Mouse (Mus musculus): Measurements from ENCODE around the gene Cdk5rap2. TPM values are rescaled to one million over a fixed set of nuclear protein-coding genes. Genes with fewer than 3 reads are reported as not detected.

Cdk5rap2 gene
- polyA plus RNA-seq, 1 experiment from 2014 or later, result 21.0 TPM

- 61% methylated on average over 11 of the region's 11 CpGs for WGBS
- ATAC-seq (ENCODE audit: insufficient read depth, low FRiP score, low read depth), result no peak
- H3K9me3 ChIP-seq, result no peaks in the 10 kb centered on the region
Observed at GRCm38 (mm10) chr4:70335444-70336144, 74.6 kb downstream of the Cdk5rap2 start.

GRCm38 (mm10) chr4:70334995-70335394 lies 75.2 kb downstream of the Cdk5rap2 start:
- no peak for ATAC-seq (ENCODE audit: insufficient read depth, low FRiP score, low read depth)
- H3K27ac ChIP-seq, result no peak overlapping the region
- H3K4me3 ChIP-seq (replicated peaks), result no peak overlapping the region
- H3K9me3 ChIP-seq, result no peaks in the 10 kb centered on the region
- H3K9ac ChIP-seq, result no peak overlapping the region
- no peaks in the 10 kb centered on the region for H3K27me3 ChIP-seq (replicated peaks)
- H3K36me3 ChIP-seq, result no peaks in the 10 kb centered on the region
- H3K4me2 ChIP-seq, result no peak overlapping the region
- whole genome bisulfite sequencing, result 64% methylated on average over 4 of the region's 4 CpGs
- H3K4me1 ChIP-seq, result no peaks in the 10 kb centered on the region

More at GRCm38 (mm10) chr4:70335444-70336144, 74.6 kb downstream of the Cdk5rap2 start:
- no peaks in the 10 kb centered on the region for H3K4me1 ChIP-seq
- no peak overlapping the region for H3K4me2 ChIP-seq
- H3K27me3 ChIP-seq (replicated peaks), result no peaks in the 10 kb centered on the region
- H3K27ac ChIP-seq, result no peak overlapping the region
- no peak overlapping the region for H3K4me3 ChIP-seq (replicated peaks)
- H3K36me3 ChIP-seq, result no peaks in the 10 kb centered on the region
- no peak overlapping the region for H3K9ac ChIP-seq

- Histone ChIP-seq H3K4me1 (no peaks in the 10 kb centered on the region), H3K27me3 (replicated peaks) (no peaks in the 10 kb centered on the region), H3K36me3 (no peaks in the 10 kb centered on the region), H3K9me3 (no peaks in the 10 kb centered on the region), H3K4me2 (no peak overlapping the region), H3K9ac (no peak overlapping the region), H3K27ac (no peak overlapping the region), H3K4me3 (replicated peaks) (no peak overlapping the region)
- no peak for ATAC-seq (ENCODE audit: insufficient read depth, low FRiP score, low read depth)
- WGBS, result 83% methylated on average over 6 of the region's 6 CpGs
Observed at GRCm38 (mm10) chr4:70332981-70333380, 77.3 kb downstream of the Cdk5rap2 start.

GRCm38 (mm10) chr4:70332576-70332975 lies 77.7 kb downstream of the Cdk5rap2 start:
- no peak overlapping the region for H3K27ac ChIP-seq
- WGBS, result 79% methylated on average over 7 of the region's 7 CpGs
- H3K36me3 ChIP-seq, result no peaks in the 10 kb centered on the region
- no peak overlapping the region for H3K4me3 ChIP-seq (replicated peaks)
- H3K4me2 ChIP-seq, result no peak overlapping the region
- H3K4me1 ChIP-seq, result no peaks in the 10 kb centered on the region
- no peak for ATAC-seq (ENCODE audit: insufficient read depth, low FRiP score, low read depth)
- no peaks in the 10 kb centered on the region for H3K9me3 ChIP-seq
- H3K27me3 ChIP-seq (replicated peaks), result no peaks in the 10 kb centered on the region
- H3K9ac ChIP-seq, result no peak overlapping the region

GRCm38 (mm10) chr4:70331181-70331580 lies 79.1 kb downstream of the Cdk5rap2 start:
- WGBS, result 76% methylated on average over 6 of the region's 6 CpGs
- H3K4me3 ChIP-seq (replicated peaks), result no peak overlapping the region
- no peaks in the 10 kb centered on the region for H3K9me3 ChIP-seq
- H3K27me3 ChIP-seq (replicated peaks), result no peaks in the 10 kb centered on the region
- H3K4me2 ChIP-seq, result no peak overlapping the region
- no peak overlapping the region for H3K9ac ChIP-seq
- H3K27ac ChIP-seq, result no peak overlapping the region
- ATAC-seq (ENCODE audit: insufficient read depth, low FRiP score, low read depth), result no peak
- H3K4me1 ChIP-seq, result no peaks in the 10 kb centered on the region
- H3K36me3 ChIP-seq, result no peaks in the 10 kb centered on the region

GRCm38 (mm10) chr4:70328033-70328432 lies 82.2 kb downstream of the Cdk5rap2 start:
- Histone ChIP-seq H3K27ac (no peak overlapping the region), H3K4me1 (no peaks in the 10 kb centered on the region), H3K4me3 (replicated peaks) (no peak overlapping the region), H3K9me3 (no peaks in the 10 kb centered on the region), H3K9ac (no peak overlapping the region), H3K36me3 (no peaks in the 10 kb centered on the region), H3K27me3 (replicated peaks) (no peaks in the 10 kb centered on the region), H3K4me2 (no peak overlapping the region)
- 90% methylated on average over 9 of the region's 9 CpGs for WGBS
- no peak for ATAC-seq (ENCODE audit: insufficient read depth, low FRiP score, low read depth)

- WGBS, result 71% methylated on average over 1 of the region's 1 CpGs
- Histone ChIP-seq H3K4me3 (replicated peaks) (no peak overlapping the region), H3K4me2 (no peak overlapping the region), H3K36me3 (no peaks in the 10 kb centered on the region), H3K9ac (no peak overlapping the region), H3K9me3 (no peaks in the 10 kb centered on the region), H3K4me1 (no peaks in the 10 kb centered on the region), H3K27me3 (replicated peaks) (no peaks in the 10 kb centered on the region), H3K27ac (no peak overlapping the region)
- no peak for ATAC-seq (ENCODE audit: insufficient read depth, low FRiP score, low read depth)
Observed at GRCm38 (mm10) chr4:70327436-70327835, 82.8 kb downstream of the Cdk5rap2 start.

- no peaks in the 10 kb centered on the region for H3K9me3 ChIP-seq
- H3K9ac ChIP-seq, result no peak overlapping the region
- H3K4me2 ChIP-seq, result no peak overlapping the region
- no peak overlapping the region for H3K4me3 ChIP-seq (replicated peaks)
- WGBS, result 77% methylated on average over 1 of the region's 1 CpGs
- no peaks in the 10 kb centered on the region for H3K27me3 ChIP-seq (replicated peaks)
- peaks cover 7% of the 10 kb centered on the region for H3K36me3 ChIP-seq
- ATAC-seq (ENCODE audit: insufficient read depth, low FRiP score, low read depth), result no peak
- no peaks in the 10 kb centered on the region for H3K4me1 ChIP-seq
- no peak overlapping the region for H3K27ac ChIP-seq
Observed at GRCm38 (mm10) chr4:70321586-70321985, 88.7 kb downstream of the Cdk5rap2 start.

- H3K4me3 ChIP-seq (replicated peaks), result no peak overlapping the region
- no peak overlapping the region for H3K9ac ChIP-seq
- no peaks in the 10 kb centered on the region for H3K9me3 ChIP-seq
- 86% methylated on average over 4 of the region's 4 CpGs for WGBS
- H3K27ac ChIP-seq, result no peak overlapping the region
- no peaks in the 10 kb centered on the region for H3K4me1 ChIP-seq
- no peak overlapping the region for H3K4me2 ChIP-seq
- ATAC-seq (ENCODE audit: insufficient read depth, low FRiP score, low read depth), result no peak
- peaks cover 10% of the 10 kb centered on the region for H3K36me3 ChIP-seq
- H3K27me3 ChIP-seq (replicated peaks), result no peaks in the 10 kb centered on the region
Observed at GRCm38 (mm10) chr4:70312170-70312569, 98.1 kb downstream of the Cdk5rap2 start.

- no peaks in the 10 kb centered on the region for H3K4me1 ChIP-seq
- no peak overlapping the region for H3K4me2 ChIP-seq
- no peak overlapping the region for H3K9ac ChIP-seq
- 70% methylated on average over 5 of the region's 5 CpGs for WGBS
- no peaks in the 10 kb centered on the region for H3K27me3 ChIP-seq (replicated peaks)
- H3K27ac ChIP-seq, result no peak overlapping the region
- peak; percentile 66; the same call in 1 of the 2 replicates for ATAC-seq (ENCODE audit: insufficient read depth, low FRiP score, low read depth)
- H3K9me3 ChIP-seq, result no peaks in the 10 kb centered on the region
- no peak overlapping the region for H3K4me3 ChIP-seq (replicated peaks)
- H3K36me3 ChIP-seq, result peaks cover 3% of the 10 kb centered on the region; the same call in 1 of the 2 replicates
Observed at GRCm38 (mm10) chr4:70311530-70311929, 98.7 kb downstream of the Cdk5rap2 start.

GRCm38 (mm10) chr4:70307230-70307629 lies 103.0 kb downstream of the Cdk5rap2 start:
- H3K4me3 ChIP-seq (replicated peaks), result no peak overlapping the region
- H3K4me2 ChIP-seq, result no peak overlapping the region
- H3K36me3 ChIP-seq, result no peaks in the 10 kb centered on the region
- no peaks in the 10 kb centered on the region for H3K9me3 ChIP-seq
- 70% methylated on average over 4 of the region's 4 CpGs for WGBS
- no peaks in the 10 kb centered on the region for H3K4me1 ChIP-seq
- no peak overlapping the region for H3K9ac ChIP-seq
- H3K27ac ChIP-seq, result no peak overlapping the region
- no peaks in the 10 kb centered on the region for H3K27me3 ChIP-seq (replicated peaks)
- no peak for ATAC-seq (ENCODE audit: insufficient read depth, low FRiP score, low read depth)

- Histone ChIP-seq H3K4me1 (no peaks in the 10 kb centered on the region), H3K27me3 (replicated peaks) (no peaks in the 10 kb centered on the region), H3K36me3 (no peaks in the 10 kb centered on the region), H3K9me3 (no peaks in the 10 kb centered on the region), H3K4me2 (no peak overlapping the region), H3K27ac (no peak overlapping the region), H3K9ac (no peak overlapping the region), H3K4me3 (replicated peaks) (no peak overlapping the region)
- no peak for ATAC-seq (ENCODE audit: insufficient read depth, low FRiP score, low read depth)
- WGBS, result 55% methylated on average over 4 of the region's 4 CpGs
Observed at GRCm38 (mm10) chr4:70303870-70304269, 106.4 kb downstream of the Cdk5rap2 start.

GRCm38 (mm10) chr4:70301187-70301586 lies 109.1 kb downstream of the Cdk5rap2 start:
- Histone ChIP-seq H3K36me3 (0 out of 2 replicates have a peak, but pooled peaks cover 5% of the 10 kb centered on the region), H3K4me1 (no peaks in the 10 kb centered on the region), H3K27me3 (replicated peaks) (no peaks in the 10 kb centered on the region), H3K27ac (no peak overlapping the region), H3K4me3 (replicated peaks) (no peak overlapping the region), H3K9me3 (no peaks in the 10 kb centered on the region), H3K9ac (no peak overlapping the region), H3K4me2 (no peak overlapping the region)
- 91% methylated on average over 9 of the region's 9 CpGs for WGBS
- no peak for ATAC-seq (ENCODE audit: insufficient read depth, low FRiP score, low read depth)

All from stomach, embryonic 15.5 days (tissue).